Mouse (Mus musculus): ENCODE measurements at regions not wholly inside any gene's neighbourhood (a gene's known extent, or its start where the extent isn't known, plus 50 kb on each side); places are given as distances from the start of the nearest gene placed in this dataset.

DNA sequence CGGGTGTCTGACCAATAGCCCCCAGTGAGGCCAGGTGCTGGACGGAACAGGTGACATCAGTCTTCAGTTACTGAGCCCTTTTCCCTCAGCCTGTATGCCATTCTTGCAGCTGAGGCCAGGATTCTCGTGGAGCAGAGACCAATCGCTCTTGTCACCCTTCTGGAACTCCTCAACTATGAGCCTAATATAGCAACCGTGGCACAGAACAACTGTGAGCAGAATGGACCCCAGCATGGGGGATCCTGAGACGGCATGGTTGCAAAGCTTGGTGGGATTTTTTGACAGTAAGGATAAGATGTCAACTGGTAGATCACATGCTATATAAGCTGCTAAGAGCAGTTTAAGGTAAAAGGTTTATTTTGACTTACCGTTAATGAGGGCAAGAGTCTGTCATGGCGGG lies 105.5 kb upstream of the 1700012A03Rik start:
- TF ChIP-seq POLR2A (IDR thresholded peaks at IDR 0.05; ENCODE audit: borderline replicate concordance, extremely low read depth, insufficient read depth, insufficient read length, poor library complexity, severe bottlenecking) (no peak), CTCF (IDR thresholded peaks at IDR 0.05; ENCODE audit: borderline replicate concordance, extremely low read depth, insufficient read depth, insufficient read length) (no peak)
